Mouse (Mus musculus): ENCODE measurements at regions not wholly inside any gene's neighbourhood (a gene's known extent, or its start where the extent isn't known, plus 50 kb on each side); places are given as distances from the start of the nearest gene placed in this dataset.

- TF ChIP-seq MAX (IDR thresholded peaks at IDR 0.05) (no peak), CEBPB (IDR thresholded peaks at IDR 0.05; ENCODE audit: low read depth) (no peak), CTCF (IDR thresholded peaks at IDR 0.05; ENCODE audit: control insufficient read depth, insufficient read depth, insufficient read length) (no peak), MYOG (IDR thresholded peaks at IDR 0.05; ENCODE audit: control insufficient read depth, extremely low read depth, insufficient read length) (no peak), USF1 (IDR thresholded peaks at IDR 0.05; ENCODE audit: low read depth) (no peak), MYOD1 (IDR thresholded peaks at IDR 0.05; ENCODE audit: control insufficient read depth, insufficient read length, low read depth) (no peak)
Observed at GRCm38 (mm10) chr8:41779459-41779858, 362.6 kb upstream of the Frg1 start.

All from C2C12 (cell line).